Mouse (Mus musculus) lung, postnatal 14 days (tissue): ENCODE measurements around the gene 4931428F04Rik.
A peak's percentile ranks its signal among the peaks of the same experiment; 100 is the strongest.
"Not testable (repeated sequence)": the region's sequence is repeated elsewhere in the genome, so short reads cannot be mapped to it uniquely, and the experiment has no call there.

Experiments used
- DNase-seq: peaks from one replicate; pipeline ENCODE4 v3.0.0; 2021

Gene 4931428F04Rik

DNA sequence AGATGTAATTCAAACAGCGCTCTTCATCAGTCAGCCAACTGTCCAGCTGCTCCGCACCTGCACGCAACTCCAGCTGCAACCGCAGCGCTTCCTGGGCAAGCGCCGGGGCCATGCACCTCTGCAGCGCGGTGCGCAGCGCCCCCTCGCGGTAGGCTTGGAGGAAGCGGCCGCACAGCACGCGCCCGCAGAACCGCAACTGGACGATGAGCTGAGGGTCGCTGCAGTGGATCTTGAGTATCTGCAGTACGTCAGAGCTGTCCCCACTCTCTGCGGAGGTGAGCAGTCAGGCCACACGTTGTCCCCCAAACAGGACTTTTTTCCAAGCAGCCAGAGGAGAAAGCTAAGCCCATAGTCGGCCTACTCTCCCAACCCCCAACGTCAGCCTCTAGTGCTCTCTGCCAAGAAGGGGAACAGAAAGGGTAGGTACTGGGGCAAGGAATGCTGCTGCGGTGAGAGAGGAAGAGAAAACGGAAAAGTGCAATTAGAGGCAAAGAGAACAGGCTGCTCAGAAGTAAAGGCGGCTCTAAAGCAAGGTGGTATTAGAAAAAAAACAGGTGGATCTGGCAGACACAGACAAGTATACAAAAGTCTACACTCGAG lies 29.8 kb downstream of the 4931428F04Rik start:
- peak; percentile 85 for DNase-seq

- DNase-seq, result no peak
Observed at GRCm38 (mm10) chr8:105258911-105259720, 30.5 kb downstream of the 4931428F04Rik start.

- DNase-seq, result no peak
Observed at GRCm38 (mm10) chr8:105257318-105258114, 32.1 kb downstream of the 4931428F04Rik start.

DNA sequence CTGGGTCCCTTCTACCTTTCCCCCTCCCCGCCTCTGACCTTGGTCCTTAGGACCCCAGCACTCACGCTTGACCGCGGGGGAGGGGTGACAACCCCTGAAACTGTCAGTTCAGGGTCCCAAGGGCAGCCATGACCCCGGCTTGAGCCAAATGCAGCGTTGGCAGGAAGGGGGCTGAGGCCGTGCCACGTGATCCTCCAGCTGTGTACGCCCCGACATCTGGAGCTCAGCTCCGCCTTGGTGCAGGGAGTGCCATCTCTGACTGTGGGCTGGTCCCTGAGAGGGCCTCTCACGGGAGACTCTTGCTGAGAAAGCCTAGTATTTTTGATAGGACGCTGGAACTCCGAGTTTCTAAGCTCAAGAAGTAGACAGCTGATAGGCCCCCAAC lies 34.7 kb downstream of the 4931428F04Rik start, which contains the start of gene B3gnt9:
Gene B3gnt9, minus strand, starts transcription at position 188 of the 385 bp plus-strand sequence.
- DNase-seq, result peak; percentile 70

DNA sequence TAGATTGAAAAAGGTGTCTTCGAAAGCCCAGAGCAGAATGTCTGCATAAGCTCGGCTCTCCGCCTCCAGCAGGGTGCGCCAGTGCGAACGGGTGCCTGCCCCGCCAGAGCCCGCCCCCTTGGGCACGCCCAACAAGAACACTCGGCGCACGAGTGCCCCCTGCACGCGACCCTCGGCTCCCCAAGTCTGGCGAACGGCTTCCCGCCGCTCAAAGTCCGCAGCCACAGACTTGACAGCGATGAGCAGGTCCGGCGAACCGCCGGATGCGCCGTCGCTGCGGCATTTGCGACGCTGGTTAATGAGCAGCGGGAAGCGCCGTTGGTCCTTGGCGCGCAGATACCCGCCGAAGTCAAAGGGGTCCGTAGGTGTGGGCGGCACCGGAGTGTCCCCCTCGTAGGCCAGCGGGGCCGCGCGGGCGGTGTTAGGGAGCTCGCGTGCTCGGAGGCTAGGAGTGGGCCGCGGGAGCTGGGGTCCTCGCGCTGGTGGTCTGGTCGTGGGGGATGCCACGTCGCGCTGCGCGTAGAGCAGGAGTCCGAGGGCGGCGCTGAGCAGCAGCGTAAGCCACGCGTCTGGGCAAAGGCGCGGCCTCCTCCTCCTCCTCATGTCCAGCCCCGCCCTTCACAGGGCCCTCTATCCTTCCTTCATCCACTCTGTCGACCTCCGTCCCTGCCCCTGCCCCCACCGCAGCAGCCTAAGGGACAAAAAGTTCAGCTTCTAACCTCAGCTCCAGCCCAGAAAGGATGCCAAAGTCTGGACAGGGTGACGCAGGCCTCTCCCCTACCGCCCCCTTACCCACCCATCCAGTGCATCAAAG lies 35.3 kb downstream of the 4931428F04Rik start:
- DNase-seq, result peak; percentile 94

DNA sequence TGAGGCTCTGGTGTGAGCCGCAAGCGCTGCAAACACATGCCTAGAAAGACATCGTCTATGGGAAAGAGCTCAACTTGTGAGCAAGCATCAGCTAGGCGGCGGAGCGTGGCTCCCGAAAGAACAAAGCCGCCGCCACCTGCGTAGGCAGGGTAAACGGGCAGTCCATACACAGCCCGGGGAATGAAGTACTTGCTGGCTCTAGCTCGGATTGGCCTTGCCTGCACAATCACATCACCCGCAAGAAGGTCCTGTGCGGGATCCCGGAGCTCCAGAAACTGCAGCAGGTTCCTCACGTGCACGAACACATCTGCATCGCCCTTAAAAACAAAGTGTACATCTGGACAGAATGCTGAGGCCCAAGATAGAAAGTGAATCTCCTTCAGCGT lies 35.9 kb downstream of the 4931428F04Rik start:
- no peak for DNase-seq

DNA sequence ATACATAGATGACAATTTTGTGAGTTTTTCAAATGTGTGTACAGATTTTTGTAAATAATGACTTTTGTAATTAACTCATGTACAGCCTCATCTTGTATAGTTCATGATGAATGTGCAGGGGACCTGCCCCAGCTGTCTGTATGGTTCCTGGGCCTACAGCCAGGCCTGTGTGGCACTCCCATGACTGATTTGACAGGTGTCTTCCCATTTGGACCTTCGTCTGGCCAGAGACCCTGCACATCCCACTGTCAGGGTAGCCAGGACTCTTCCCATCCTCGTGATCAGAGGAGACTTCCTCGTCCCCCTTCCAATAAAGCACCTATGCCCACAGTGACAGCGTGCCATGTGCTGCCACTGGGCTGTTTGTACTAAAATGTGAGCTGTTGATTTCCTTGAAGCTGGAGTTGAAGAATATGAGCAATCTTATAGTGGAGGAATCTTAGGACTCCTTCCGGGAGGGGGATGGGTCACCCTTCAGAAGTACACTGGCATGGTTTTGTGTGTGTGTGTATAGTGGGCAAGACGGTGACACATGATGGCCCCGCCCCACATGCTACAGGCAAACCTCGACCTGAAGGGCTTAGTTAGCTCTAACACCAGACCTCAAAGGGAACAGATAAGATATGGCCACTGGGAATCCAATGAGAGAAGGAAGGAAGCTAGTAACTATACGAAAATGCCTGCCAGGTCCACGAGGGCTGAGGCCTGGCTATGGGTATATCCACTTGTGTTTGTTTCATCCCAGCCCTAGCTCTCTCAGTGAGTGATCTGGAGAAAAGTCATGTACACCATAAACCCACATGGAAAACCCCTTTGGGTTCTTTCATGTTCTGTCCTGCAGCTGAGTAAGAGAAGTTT lies 36.8 kb downstream of the 4931428F04Rik start:
- DNase-seq, result no peak

- DNase-seq, result no peak
Observed at GRCm38 (mm10) chr8:105251954-105252353, 37.7 kb downstream of the 4931428F04Rik start.

- no peak for DNase-seq
Observed at GRCm38 (mm10) chr8:105241016-105241415, 48.6 kb downstream of the 4931428F04Rik start.

- no peak for DNase-seq
Observed at GRCm38 (mm10) chr8:105237442-105238142, 52.1 kb downstream of the 4931428F04Rik start.

DNA sequence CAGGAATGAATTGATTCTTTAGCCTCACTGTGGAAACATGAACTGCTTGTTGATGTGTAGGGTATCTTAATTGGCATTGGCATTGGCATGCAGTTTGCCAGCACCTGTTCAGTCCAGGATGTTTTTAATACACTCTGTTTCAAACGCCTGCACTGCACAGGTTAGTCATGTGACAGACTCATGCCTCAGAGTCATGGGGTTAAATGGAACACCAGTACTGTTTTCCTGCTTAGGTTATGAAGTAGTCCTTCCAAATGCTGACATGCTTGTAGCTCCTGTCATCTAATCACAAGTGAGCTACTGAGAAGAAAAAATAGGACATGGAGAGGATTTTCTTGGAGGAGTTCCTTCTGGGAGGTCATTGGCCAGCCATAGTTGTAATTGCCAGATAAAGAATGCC lies 54.5 kb downstream of the 4931428F04Rik start:
- DNase-seq, result no peak

- DNase-seq, result no peak
Observed at GRCm38 (mm10) chr8:105233126-105233935, 56.3 kb downstream of the 4931428F04Rik start.

DNA sequence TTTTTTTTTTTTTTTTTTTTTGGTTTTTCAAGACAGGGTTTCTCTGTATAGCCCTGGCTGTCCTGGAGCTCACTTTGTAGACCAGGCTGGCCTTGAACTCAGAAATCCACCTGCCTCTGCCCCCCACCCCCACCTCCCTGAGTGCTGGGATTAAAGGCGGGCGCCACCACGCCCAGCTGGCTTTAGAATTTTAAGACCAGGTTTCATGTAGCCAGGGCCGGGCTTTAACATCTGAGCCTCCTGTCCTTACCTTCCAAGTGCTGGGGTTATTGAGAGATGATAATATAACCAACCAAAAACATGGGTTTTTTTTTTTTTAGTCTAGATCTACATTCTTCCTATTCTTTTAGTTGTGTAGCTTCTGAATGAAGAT lies 57.4 kb downstream of the 4931428F04Rik start:
- DNase-seq, result not testable (repeated sequence)

DNA sequence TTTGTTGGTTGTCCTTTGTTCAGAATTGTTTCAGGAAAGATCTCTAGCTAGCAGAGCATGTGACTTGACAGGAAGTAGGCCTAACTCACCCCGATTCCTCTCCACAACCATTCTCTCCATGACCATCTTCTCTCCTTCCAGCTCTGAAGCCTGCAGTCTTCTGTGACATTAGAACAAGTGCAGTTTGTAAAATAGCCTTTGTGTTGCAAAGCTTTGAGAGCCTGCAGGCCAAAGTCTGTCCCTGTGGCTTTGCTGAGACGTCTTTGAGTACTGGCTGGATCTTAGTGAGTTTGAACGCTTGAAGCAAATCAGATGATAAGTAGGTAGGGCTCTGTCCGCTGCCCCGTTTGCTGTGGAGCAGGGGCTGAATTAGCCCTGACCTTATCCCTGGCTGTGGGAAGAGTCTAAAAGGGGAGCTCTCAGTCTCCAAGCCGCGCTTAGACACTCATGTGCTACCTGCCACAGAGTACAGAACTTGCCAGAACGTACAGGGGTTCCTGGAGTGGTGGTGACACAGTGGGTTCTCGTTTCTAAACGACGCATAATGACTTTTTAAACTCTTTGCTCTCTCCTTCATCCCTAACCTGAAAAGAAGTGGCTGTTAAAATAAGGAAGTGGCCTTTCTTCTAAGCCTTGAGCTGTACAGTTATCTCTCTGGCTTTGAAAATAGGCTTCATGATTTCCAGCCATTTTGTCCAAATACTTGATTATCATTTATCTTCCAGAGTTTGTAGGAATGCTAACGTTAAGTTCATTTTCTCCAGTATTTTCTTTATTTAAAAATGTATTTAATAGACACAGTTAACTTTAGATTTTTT lies 58.0 kb downstream of the 4931428F04Rik start:
- no peak for DNase-seq
